Mouse (Mus musculus) liver, embryonic 11.5 days (tissue): ENCODE measurements around the gene Pold2. TPM values are rescaled to one million over a fixed set of nuclear protein-coding genes. Genes with fewer than 3 reads are reported as not detected.
A peak's percentile ranks its signal among the peaks of the same experiment; 100 is the strongest.

Source experiments
- ATAC-seq: fragments of 200-750 bp; cut with Nextera tagmentation; replicated peaks from 2 replicates; pipeline ENCODE4 v1.8.0; 2017; ENCODE audit warnings: moderate number of reproducible peaks, mild to moderate bottlenecking, moderate TSS enrichment, moderate library complexity; ENCODE audit not compliant: low FRiP score
- DNase-seq: peaks from one replicate; pipeline ENCODE4 v3.0.0-alpha.2; 2017; ENCODE audit warnings: low spot score
- H3K27ac ChIP-seq: fragments of 300-500 bp; sonication (generic); 2 replicates; pipeline ENCODE4 v1.5.1; 2014; ENCODE audit warnings: mild to moderate bottlenecking, low read depth, low read length, control low read depth
- H3K27me3 ChIP-seq: fragments of 300-500 bp; sonication (generic); replicated peaks from 2 replicates; pipeline ENCODE4 v1.6.1; 2014; ENCODE audit warnings: low read length, mixed read lengths; ENCODE audit not compliant: control insufficient read depth, insufficient read depth
- H3K36me3 ChIP-seq: fragments of 300-500 bp; sonication (generic); 2 replicates; pipeline ENCODE4 v1.6.1; 2014; ENCODE audit warnings: mild to moderate bottlenecking, low read length, moderate library complexity, mixed read lengths; ENCODE audit not compliant: control insufficient read depth, insufficient read depth
- H3K4me1 ChIP-seq: fragments of 300-500 bp; sonication (generic); replicated peaks from 2 replicates; pipeline ENCODE4 v1.6.1; 2014; ENCODE audit warnings: low read length, mixed read lengths; ENCODE audit not compliant: control insufficient read depth, insufficient read depth
- H3K4me2 ChIP-seq: fragments of 300-500 bp; sonication (generic); 2 replicates; pipeline ENCODE4 v1.6.1; 2014; ENCODE audit warnings: mild to moderate bottlenecking, control low read depth, moderate library complexity
- H3K4me3 ChIP-seq: fragments of 300-500 bp; sonication (generic); 2 replicates; pipeline ENCODE4 v1.5.1; 2014; ENCODE audit warnings: low read depth, low read length, control low read depth
- H3K9ac ChIP-seq: fragments of 300-500 bp; sonication (generic); 2 replicates; pipeline ENCODE4 v1.6.1; 2014; ENCODE audit warnings: low read depth, low read length, control low read depth
- H3K9me3 ChIP-seq: fragments of 300-500 bp; sonication (generic); 2 replicates; pipeline ENCODE4 v1.6.1; 2016; ENCODE audit warnings: low read length, inconsistent platforms, mixed read lengths; ENCODE audit not compliant: control insufficient read depth
- WGBS: fragments of 180-500 bp; shearing (Covaris S2); extraction: QIAGEN DNeasy Blood & Tissue Kit; methylation state at CpG from one replicate; pipeline ENCODE4 v1.1.7; 2014; 5-methylcytosine and 5-hydroxymethylcytosine counted together
- polyA plus RNA-seq: library from polyadenylated mRNA; unstranded; fragments of >200 nt; fragmentation: Nextera tagmentation; extraction: Ambion mirVana; gene quantifications from 2 replicates; pipeline ENCODE4 v1.2.1, GENCODE M21; 2014

Gene Pold2
- polyA plus RNA-seq, 1 experiment from 2014 or later: 151 TPM

DNA sequence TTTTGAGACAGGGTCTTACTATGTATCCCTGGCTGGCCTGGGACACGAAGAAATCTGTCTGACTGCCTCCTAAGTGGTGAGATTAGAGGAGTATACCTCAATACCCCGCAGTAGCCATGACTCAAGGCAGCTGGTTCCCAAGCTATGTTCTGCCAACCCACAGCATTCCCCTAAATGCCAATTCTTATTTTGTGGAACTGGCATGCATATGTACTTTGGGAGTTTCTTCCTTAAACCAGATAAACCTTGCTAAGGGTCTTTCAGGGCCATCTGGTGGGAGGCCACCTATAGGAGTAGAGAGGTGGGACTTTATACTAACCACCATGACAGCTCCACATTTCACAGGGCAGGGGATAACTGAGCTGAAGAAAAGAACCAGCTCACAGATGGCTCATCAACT, 25.8 kb upstream of the Pold2 start:
- Histone ChIP-seq H3K9ac (no peak overlapping the region), H3K4me2 (no peak overlapping the region), H3K27ac (no peak overlapping the region), H3K27me3 (peaks cover 51% of the 10 kb centered on the region), H3K9me3 (no peaks in the 10 kb centered on the region), H3K36me3 (no peaks in the 10 kb centered on the region), H3K4me1 (no peaks in the 10 kb centered on the region), H3K4me3 (no peak overlapping the region)
- DNase-seq (no peak), ATAC-seq (no peak)
- WGBS: 74% methylated on average over 2 of the region's 2 CpGs

DNA sequence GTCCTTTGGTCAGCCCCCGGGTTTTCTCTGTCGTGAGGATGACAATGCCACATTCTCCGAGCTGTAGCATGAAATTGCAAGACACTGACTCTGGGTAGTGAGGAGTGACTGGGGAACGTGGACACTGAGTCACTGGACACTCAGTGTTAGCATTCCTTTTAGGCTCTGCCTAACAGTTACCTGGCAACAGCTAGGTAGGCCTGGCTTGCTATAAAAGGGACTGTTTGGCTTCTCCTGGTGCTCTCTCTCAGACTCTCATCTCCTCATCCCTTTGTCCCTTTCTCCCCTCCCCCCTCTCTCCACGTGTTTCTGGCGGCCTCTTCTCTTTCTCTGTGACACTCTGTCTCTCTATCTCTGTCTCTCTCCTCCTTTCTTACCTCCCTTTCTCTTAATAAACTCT, 24.3 kb upstream of the Pold2 start:
- Histone ChIP-seq H3K36me3 (no peaks in the 10 kb centered on the region), H3K4me2 (peak overlapping the region; percentile 52), H3K9me3 (no peaks in the 10 kb centered on the region), H3K9ac (0 out of 2 replicates have a peak overlapping the region, but pooled peaks have one; percentile 1), H3K4me3 (no peak overlapping the region; the same call in 1 of the 2 replicates), H3K4me1 (peaks cover 11% of the 10 kb centered on the region), H3K27me3 (peaks cover 65% of the 10 kb centered on the region), H3K27ac (no peak overlapping the region)
- ATAC-seq: no peak
- 7% methylated on average over 6 of the region's 6 CpGs for WGBS
- no peak for DNase-seq

DNA sequence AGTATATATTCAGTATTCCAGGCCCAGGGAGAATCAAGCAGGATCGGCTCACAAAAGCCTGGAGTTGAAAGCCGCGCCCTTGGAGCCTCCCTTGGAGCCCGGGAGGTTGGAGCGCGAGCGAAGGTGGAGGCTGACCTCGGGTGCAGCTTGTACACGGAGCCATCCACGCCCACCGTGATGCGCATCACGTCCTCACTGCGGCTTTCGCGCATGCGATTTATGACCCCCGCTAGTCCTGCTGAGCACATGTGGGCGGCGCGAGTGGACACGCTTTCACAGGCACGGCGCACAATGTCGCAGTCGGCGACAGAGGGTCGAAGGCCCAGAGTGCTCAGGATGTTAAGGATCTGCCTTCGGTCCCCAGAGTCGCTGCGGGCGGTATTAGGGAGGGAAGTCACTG, 23.9 kb upstream of the Pold2 start:
- 4% methylated on average over 32 of the region's 32 CpGs for WGBS
- no peak; the same call in 1 of the 2 replicates for ATAC-seq
- H3K36me3 ChIP-seq: no peaks in the 10 kb centered on the region
- H3K4me3 ChIP-seq: peak overlapping the region; percentile 37
- no peak for DNase-seq
- 0 out of 2 replicates have a peak overlapping the region, but pooled peaks have one; percentile 1 for H3K9ac ChIP-seq
- H3K4me2 ChIP-seq: peak overlapping the region; percentile 52
- H3K27ac ChIP-seq: no peak overlapping the region
- peaks cover 15% of the 10 kb centered on the region for H3K4me1 ChIP-seq
- H3K9me3 ChIP-seq: no peaks in the 10 kb centered on the region
- H3K27me3 ChIP-seq: peaks cover 69% of the 10 kb centered on the region

DNA sequence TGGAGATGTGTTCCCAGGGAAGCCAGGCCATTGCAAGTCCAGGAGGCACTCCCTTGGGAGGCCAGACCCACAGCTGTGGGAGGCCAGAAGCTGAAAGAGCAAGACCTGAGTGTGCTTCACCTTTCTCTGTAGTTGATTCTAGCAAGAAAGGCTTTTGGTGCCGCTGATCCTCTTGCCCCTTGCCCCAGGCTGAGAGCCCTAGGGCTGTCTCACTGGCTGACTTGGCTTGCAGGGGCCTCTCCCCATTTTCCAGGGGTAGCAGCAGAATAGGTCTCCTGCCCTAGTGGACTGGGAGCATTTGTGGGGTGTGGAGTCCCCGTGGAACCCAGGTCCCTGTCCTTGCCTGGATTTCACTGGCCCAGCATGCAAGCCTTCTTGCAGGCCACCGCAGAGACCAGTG, 23.2 kb upstream of the Pold2 start:
- ATAC-seq (no peak), DNase-seq (no peak)
- no peak overlapping the region for H3K27ac ChIP-seq
- H3K4me2 ChIP-seq: peak overlapping the region; percentile 52
- H3K27me3 ChIP-seq: peaks cover 75% of the 10 kb centered on the region
- 20% methylated on average over 3 of the region's 3 CpGs for WGBS
- H3K9me3 ChIP-seq: no peaks in the 10 kb centered on the region
- H3K36me3 ChIP-seq: no peaks in the 10 kb centered on the region
- H3K4me3 ChIP-seq: peak overlapping the region; percentile 37
- H3K4me1 ChIP-seq: peaks cover 15% of the 10 kb centered on the region
- 0 out of 2 replicates have a peak overlapping the region, but pooled peaks have one; percentile 1 for H3K9ac ChIP-seq

DNA sequence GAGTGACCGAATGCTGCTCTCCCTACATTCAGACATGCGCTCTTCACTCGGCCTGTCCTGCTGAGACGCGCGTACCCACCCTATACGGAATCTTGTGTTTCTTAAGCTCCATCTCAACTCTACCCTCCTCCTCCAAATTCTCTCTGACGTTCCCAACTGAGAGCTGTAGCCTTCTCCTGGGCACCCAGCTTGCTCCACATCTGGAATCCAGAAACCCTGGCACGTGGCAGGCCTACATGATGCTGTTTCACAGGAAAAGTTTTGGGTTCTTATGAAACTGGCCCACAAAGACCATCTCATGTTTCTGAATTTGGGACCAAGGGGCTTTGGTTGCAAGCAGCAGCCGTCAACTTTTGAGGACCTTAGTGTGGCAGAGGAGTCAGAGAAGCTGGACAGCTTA, 21.2 kb upstream of the Pold2 start:
- DNase-seq (no peak), ATAC-seq (no peak)
- Histone ChIP-seq H3K9ac (no peak overlapping the region), H3K4me1 (peaks cover 15% of the 10 kb centered on the region), H3K27me3 (peaks cover 78% of the 10 kb centered on the region), H3K9me3 (no peaks in the 10 kb centered on the region), H3K27ac (no peak overlapping the region), H3K36me3 (no peaks in the 10 kb centered on the region), H3K4me2 (no peak overlapping the region), H3K4me3 (no peak overlapping the region)
- WGBS: 90% methylated on average over 10 of the region's 10 CpGs

DNA sequence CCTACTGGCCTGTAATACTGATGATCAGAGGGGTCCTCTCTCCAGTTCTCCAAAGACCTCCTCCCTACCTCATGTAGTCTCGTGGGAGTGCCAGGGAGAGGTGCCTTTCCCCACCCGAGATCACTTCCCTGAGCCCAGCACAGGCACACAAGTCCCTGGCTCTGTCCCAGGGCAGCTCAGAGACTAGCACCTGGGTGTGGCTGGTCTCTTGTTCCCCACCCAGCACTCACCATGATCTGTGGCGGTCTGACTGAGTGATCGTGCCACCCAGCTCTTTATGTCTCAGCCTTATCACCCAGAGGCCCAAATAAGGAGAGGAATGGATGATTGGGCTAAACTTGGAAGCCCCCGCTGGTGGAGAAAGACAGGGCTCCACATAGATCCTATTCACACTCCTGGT, 20.4 kb upstream of the Pold2 start, which contains the start of gene Myl7:
Gene Myl7, minus strand, starts transcription at position 252 of the 400 bp plus-strand sequence.
- 31% methylated on average over 5 of the region's 5 CpGs for WGBS

DNA sequence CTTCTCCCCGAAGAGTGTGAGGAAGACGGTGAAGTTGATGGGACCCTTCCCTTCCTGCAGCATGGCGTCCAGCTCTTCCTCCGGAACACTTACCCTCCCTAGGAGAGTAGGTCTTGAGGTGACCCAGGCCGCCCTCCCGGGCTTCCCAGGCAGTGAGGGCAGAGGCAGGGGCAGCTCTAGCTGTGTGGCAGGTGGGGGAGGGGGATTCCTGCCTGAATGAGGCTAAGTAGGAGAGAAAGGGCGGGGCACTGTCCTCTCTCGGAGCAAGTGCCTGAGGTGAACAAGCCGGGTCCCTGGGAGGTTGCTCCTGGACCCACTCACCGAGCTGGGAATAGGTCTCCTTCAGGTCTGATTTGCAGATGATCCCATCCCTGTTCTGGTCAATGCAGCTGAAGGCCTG, 19.7 kb upstream of the Pold2 start:
- peaks cover 68% of the 10 kb centered on the region for H3K27me3 ChIP-seq
- 0 out of 2 replicates have a peak overlapping the region, but pooled peaks have one; percentile 5 for H3K9ac ChIP-seq
- ATAC-seq (no peak), DNase-seq (no peak)
- no peak overlapping the region for H3K27ac ChIP-seq
- H3K36me3 ChIP-seq: no peaks in the 10 kb centered on the region
- peaks cover 27% of the 10 kb centered on the region for H3K4me1 ChIP-seq
- H3K4me2 ChIP-seq: peak overlapping the region; percentile 30
- 12% methylated on average over 10 of the region's 10 CpGs for WGBS
- no peaks in the 10 kb centered on the region for H3K9me3 ChIP-seq
- H3K4me3 ChIP-seq: no peak overlapping the region

More for the DNA sequence above, 20.4 kb upstream of the Pold2 start, which contains the start of gene Myl7:
- DNase-seq (no peak), ATAC-seq (peak; percentile 61; the same call in 1 of the 2 replicates)
- H3K36me3 ChIP-seq: no peaks in the 10 kb centered on the region
- peak within 1 kb of the TSS; percentile 30 for H3K4me2 ChIP-seq
- H3K27me3 ChIP-seq: peaks cover 75% of the 10 kb centered on the region
- H3K9ac ChIP-seq: 0 out of 2 replicates have a peak within 1 kb of the TSS, but pooled peaks have one; percentile 5
- H3K4me3 ChIP-seq: no peak within 1 kb of the TSS
- H3K4me1 ChIP-seq: peaks cover 23% of the 10 kb centered on the region
- no peak within 1 kb of the TSS for H3K27ac ChIP-seq
- no peaks in the 10 kb centered on the region for H3K9me3 ChIP-seq

DNA sequence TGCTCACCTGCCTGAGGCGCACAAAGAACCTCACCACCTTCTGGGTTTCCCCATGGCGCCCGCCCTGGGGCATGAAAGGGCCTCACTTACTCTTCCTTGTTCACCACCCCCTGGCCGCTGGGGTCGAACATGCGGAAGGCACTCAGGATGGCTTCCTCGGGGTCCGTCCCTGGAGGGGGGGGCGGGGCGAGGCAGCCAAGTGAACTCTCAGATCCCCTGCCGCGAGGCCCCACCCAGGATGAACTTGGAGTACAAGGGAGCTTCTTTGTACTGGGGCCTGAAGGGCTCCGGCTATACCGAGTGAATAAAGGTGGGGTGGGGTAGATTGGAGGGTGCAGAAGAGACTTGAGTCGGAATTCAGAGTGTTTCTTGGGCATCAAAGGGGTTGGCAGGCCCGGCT, 19.1 kb upstream of the Pold2 start:
- H3K36me3 ChIP-seq: no peaks in the 10 kb centered on the region
- H3K4me2 ChIP-seq: peak overlapping the region; percentile 1
- H3K9ac ChIP-seq: no peak overlapping the region
- no peak overlapping the region for H3K27ac ChIP-seq
- H3K9me3 ChIP-seq: no peaks in the 10 kb centered on the region
- peaks cover 62% of the 10 kb centered on the region for H3K27me3 ChIP-seq
- no peak for ATAC-seq
- no peak for DNase-seq
- peaks cover 33% of the 10 kb centered on the region for H3K4me1 ChIP-seq
- WGBS: 9% methylated on average over 15 of the region's 16 CpGs
- H3K4me3 ChIP-seq: no peak overlapping the region

DNA sequence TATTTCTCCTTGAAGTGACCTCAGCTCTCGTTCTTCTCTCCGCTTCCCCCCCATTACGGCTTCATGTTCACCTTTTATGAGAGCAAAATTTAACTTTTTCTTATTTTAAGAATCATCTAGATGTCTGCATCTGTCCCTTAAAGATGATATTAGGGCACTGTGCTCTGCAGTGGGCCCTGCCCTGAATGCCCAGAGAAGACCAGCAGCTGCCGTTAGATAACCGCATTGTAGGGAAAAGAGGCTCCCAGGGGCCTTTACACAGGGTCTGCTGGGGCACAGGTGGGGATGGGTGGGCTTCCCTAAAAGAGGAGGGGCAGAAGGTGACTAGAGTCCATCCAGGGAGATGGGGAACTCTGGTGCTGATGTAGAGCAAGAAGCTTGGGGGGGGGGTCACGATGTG, 15.7 kb upstream of the Pold2 start:
- H3K27ac ChIP-seq: peak overlapping the region; percentile 4; the same call in 1 of the 2 replicates
- DNase-seq: no peak
- peak; percentile 66 for ATAC-seq
- WGBS: 67% methylated on average over 6 of the region's 6 CpGs
- H3K9ac ChIP-seq: no peak overlapping the region
- no peaks in the 10 kb centered on the region for H3K36me3 ChIP-seq
- no peaks in the 10 kb centered on the region for H3K9me3 ChIP-seq
- H3K27me3 ChIP-seq: peaks cover 29% of the 10 kb centered on the region
- no peak overlapping the region for H3K4me3 ChIP-seq
- H3K4me2 ChIP-seq: no peak overlapping the region
- peaks cover 38% of the 10 kb centered on the region for H3K4me1 ChIP-seq
